Mouse (Mus musculus) heart, adult 2 months (tissue): ENCODE data around the gene Ttc33. TPM values are rescaled to one million over a fixed set of nuclear protein-coding genes. Genes with fewer than 3 reads are reported as not detected.
"Not testable (repeated sequence)": the region's sequence is repeated elsewhere in the genome, so short reads cannot be mapped to it uniquely, and the experiment has no call there.

Source experiments
- DNase-seq, 2 experiments: peaks; one replicate each; pipeline ENCODE4 v3.0.0; 2021
- H3K27ac ChIP-seq: fragments of 200-600 bp; 2 replicates; pipeline ENCODE4 v1.8.1; 2022
- H3K27me3 ChIP-seq: fragments of 200-500 bp; 2 replicates; pipeline ENCODE4 v1.6.1; 2012; ENCODE audit warnings: mild to moderate bottlenecking, low read length, inconsistent platforms, mixed read lengths; ENCODE audit not compliant: control insufficient read depth, insufficient read depth
- H3K36me3 ChIP-seq: fragments of 200-500 bp; 2 replicates; pipeline ENCODE4 v1.6.1; 2012; ENCODE audit warnings: low read length, inconsistent platforms; ENCODE audit not compliant: control insufficient read depth, insufficient read depth
- H3K4me1 ChIP-seq: fragments of 200-500 bp; 2 replicates; pipeline ENCODE4 v1.6.1; 2011; ENCODE audit warnings: low read length; ENCODE audit not compliant: control insufficient read depth, insufficient read depth
- H3K4me3 ChIP-seq: fragments of 200-600 bp; 2 replicates; pipeline ENCODE4 v1.8.1; 2022
- H3K79me2 ChIP-seq: fragments of 200-500 bp; replicated peaks from 2 replicates; pipeline ENCODE4 v1.6.1; 2012; ENCODE audit warnings: mild to moderate bottlenecking, inconsistent platforms, low read length, moderate library complexity, mixed read lengths; ENCODE audit not compliant: control insufficient read depth, insufficient read depth
- H3K9ac ChIP-seq: fragments of 200-500 bp; 2 replicates; pipeline ENCODE4 v1.6.1; 2012; ENCODE audit warnings: low read depth, mild to moderate bottlenecking, control low read depth, inconsistent platforms, low read length, mixed read lengths
- CTCF ChIP-seq: fragments of 200-600 bp; IDR thresholded peaks from 2 replicates; pipeline ENCODE4 v1.8.1; 2022; ENCODE audit warnings: antibody characterized with exemption, mild to moderate bottlenecking, moderate library complexity
- EP300 ChIP-seq: fragments of 200-500 bp; IDR thresholded peaks from 2 replicates; pipeline ENCODE4 v1.6.1; 2011; ENCODE audit warnings: low read depth, low read length, control low read depth; ENCODE audit not compliant: insufficient read depth
- POLR2A ChIP-seq: fragments of 200-500 bp; IDR thresholded peaks from 2 replicates; pipeline ENCODE4 v1.6.1; 2011; ENCODE audit warnings: mild to moderate bottlenecking, low read depth, low read length, control low read depth; ENCODE audit not compliant: insufficient read depth
- WGBS: fragments of 180-500 bp; shearing (Covaris S2); methylation state at CpG from one replicate; pipeline ENCODE4 v1.1.7; 2018; 5-methylcytosine and 5-hydroxymethylcytosine counted together
- intact Hi-C: fragments of 180-260 bp; cut with DNase I; formaldehyde crosslinking; loops from one replicate; pipeline ENCODE4 v1.15.1; 2025
- polyA plus RNA-seq: library from polyadenylated mRNA; depleted of rRNA; stranded (reverse); fragments of >200 nt; gene quantifications from 2 replicates; pipeline ENCODE4 v1.2.3, GENCODE M21; 2012
- total RNA-seq, 2 experiments: library from RNA; stranded (reverse); gene quantifications; 2 replicates each; pipeline ENCODE4 v1.2.3; 2021

Ttc33 gene
- total and polyA plus RNA-seq, 3 experiments: 10.4 to 45.2 (median 37.5) TPM

DNA sequence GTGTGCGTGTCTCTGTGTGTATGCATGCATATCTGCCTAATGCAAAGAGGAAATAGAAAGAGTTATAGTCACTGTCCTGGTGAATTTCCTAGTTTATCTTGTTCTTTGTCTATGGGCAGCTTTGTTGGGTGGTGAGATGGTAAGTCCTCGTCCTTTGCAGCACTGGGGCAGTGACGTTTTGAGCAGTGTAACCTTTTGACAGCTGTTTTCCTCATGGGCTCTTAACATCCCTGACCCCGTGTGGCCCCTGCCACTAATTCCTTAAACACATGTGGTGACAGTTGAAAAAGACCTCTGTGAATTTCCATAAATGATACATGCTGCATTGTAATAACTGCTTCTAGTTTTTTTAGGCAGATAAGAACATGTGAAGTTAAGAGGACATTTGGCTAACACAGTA, 11.4 kb downstream of the Ttc33 start:
- 34% methylated on average over 4 of the region's 4 CpGs for WGBS
- Histone ChIP-seq H3K9ac (no peak overlapping the region), H3K4me3 (no peak overlapping the region), H3K4me1 (peaks cover 17% of the 10 kb centered on the region), H3K79me2 (no peaks in the 10 kb centered on the region; the same call in 1 of the 2 replicates), H3K27me3 (no peaks in the 10 kb centered on the region), H3K27ac (no peak overlapping the region; the same call in 1 of the 2 replicates), H3K36me3 (peaks cover 25% of the 10 kb centered on the region)
- peak in 1 of 2 experiments; percentile 21 for DNase-seq
- TF ChIP-seq CTCF (no peak), EP300 (0 out of 2 replicates have a peak, but pooled peaks have one; percentile 35)
- intact Hi-C loops: no loop called here

DNA sequence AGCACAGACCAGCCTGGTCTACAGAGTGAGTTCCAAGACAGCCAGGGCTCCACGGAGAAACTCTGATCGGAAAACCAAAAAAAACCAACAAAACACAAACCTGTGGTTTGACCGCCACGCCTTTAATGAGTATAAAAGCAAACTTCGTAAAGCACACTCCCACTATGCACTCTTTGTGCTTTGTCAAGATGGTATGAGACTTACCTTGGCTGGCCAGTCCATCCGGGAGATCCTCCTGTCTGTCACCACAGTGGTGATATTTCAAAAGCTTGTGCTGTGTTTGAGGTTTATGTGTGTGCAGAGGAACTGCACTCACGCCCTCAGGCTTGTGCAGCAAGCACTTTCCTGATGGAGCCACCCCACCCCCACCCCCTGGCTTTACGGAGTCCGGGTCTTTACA, 19.9 kb downstream of the Ttc33 start:
- intact Hi-C loops: no loop called here
- peaks cover 3% of the 10 kb centered on the region for H3K36me3 ChIP-seq
- H3K9ac ChIP-seq: no peak overlapping the region
- no peak overlapping the region for H3K27ac ChIP-seq
- no peaks in the 10 kb centered on the region for H3K4me1 ChIP-seq
- WGBS: 93% methylated on average over 9 of the region's 9 CpGs
- no peaks in the 10 kb centered on the region for H3K27me3 ChIP-seq
- no peak overlapping the region for H3K4me3 ChIP-seq
- H3K79me2 ChIP-seq: no peaks in the 10 kb centered on the region; the same call in 1 of the 2 replicates
- DNase-seq: no peak
- no peak for TF ChIP-seq EP300
- no peak for TF ChIP-seq CTCF
- TF ChIP-seq POLR2A: no peak

DNA sequence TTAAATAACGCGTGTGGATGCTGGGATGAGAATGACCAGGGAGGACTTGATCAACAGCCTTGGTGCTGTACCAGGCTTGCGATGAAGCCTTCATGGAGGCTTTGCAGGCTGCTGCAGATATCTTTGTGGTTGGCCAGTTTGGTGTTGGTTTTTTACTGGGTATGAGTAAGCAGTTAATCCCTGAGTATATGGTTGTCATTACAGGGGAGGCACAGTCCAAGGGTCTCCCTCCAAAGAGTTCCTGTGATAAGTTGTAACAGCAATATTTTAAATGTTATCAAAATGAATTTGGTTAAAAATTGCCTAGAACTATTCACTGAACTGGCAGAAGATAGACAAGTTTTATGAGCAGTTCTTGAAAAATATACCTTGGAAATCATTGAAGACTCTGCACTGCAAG, 23.8 kb downstream of the Ttc33 start:
- Histone ChIP-seq H3K4me3 (no peak overlapping the region), H3K27me3 (no peaks in the 10 kb centered on the region), H3K27ac (no peak overlapping the region), H3K4me1 (no peaks in the 10 kb centered on the region), H3K79me2 (no peaks in the 10 kb centered on the region; the same call in 1 of the 2 replicates), H3K36me3 (peaks cover 3% of the 10 kb centered on the region; the same call in 1 of the 2 replicates), H3K9ac (no peak overlapping the region)
- no peak for DNase-seq
- 94% methylated on average over 3 of the region's 3 CpGs for WGBS
- no peak for TF ChIP-seq CTCF
- TF ChIP-seq EP300: no peak
- TF ChIP-seq POLR2A: no peak
- intact Hi-C loops: no loop called here

DNA sequence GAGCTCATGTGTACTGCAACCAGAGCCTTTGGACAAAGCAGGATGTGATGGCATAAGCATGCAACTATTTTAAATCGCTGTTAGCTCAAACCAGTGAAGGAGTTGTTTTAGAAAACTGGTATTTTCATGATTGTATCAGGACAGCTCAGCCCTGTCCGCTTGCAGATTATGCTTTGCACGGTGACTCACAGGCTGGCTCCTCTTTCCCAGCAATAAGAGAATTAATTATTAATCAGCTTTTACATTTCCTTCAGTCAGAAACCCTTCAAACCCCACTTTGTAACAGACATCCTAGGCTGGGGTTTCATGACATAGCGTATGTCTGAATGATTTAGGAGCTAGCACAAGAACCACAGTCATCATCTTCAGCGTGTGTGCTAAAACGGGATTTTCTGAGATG, 35.2 kb downstream of the Ttc33 start:
- TF ChIP-seq EP300 (no peak), POLR2A (no peak), CTCF (no peak)
- DNase-seq: no peak
- H3K4me1 ChIP-seq: no peaks in the 10 kb centered on the region; the same call in 1 of the 2 replicates
- 92% methylated on average over 6 of the region's 6 CpGs for WGBS
- H3K79me2 ChIP-seq: no peaks in the 10 kb centered on the region
- H3K27ac ChIP-seq: no peak overlapping the region
- no peak overlapping the region for H3K9ac ChIP-seq
- H3K4me3 ChIP-seq: no peak overlapping the region
- no peaks in the 10 kb centered on the region for H3K27me3 ChIP-seq
- H3K36me3 ChIP-seq: no peaks in the 10 kb centered on the region; the same call in 1 of the 2 replicates
- intact Hi-C loops: no loop called here

DNA sequence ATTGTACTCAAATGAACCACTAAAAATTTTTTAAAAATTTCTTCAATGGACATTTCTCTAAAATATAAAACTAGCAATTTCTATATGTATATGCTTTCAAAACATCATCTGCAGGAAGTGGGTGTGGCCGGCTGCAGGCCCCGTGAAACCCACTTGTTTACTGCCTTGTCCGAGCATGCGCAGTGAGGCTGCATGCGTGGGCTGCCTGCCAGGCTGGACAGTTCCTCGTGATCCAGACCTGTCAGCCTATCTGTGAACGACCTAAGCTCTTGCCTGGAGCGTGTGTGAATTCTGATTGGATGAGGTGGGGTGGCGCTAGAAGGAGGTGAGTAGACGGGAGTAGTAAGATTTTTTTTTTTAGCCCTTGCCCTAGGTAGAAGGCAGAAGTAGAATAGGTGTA, 45.4 kb downstream of the Ttc33 start:
- H3K36me3 ChIP-seq, H3K27ac ChIP-seq, H3K9ac ChIP-seq, H3K79me2 ChIP-seq, DNase-seq, H3K4me1 ChIP-seq, H3K27me3 ChIP-seq, H3K4me3 ChIP-seq, intact Hi-C loops: not testable (repeated sequence)
- 69% methylated on average over 10 of the region's 10 CpGs for WGBS

DNA sequence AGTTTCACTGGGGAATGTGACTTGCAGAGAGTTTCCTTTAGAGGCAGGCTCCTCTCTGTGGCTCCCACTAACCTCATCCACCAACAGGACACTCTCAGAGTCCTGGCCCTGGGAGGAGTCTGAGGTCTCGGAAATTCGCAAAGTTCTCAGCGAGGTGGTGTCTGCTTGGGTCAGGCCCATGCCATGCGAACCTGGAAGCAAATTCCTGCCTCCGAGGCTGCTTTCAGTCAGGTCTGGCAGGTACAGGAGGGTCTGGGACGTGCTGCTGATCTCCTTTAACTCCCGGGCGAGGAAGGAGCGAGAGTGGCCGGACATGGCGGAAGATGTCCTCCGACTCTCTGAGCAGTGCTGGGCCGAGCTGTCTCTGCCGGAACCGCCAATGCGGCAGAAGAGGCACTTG, 49.3 kb downstream of the Ttc33 start:
- TF ChIP-seq POLR2A (no peak), CTCF (no peak), EP300 (no peak)
- Histone ChIP-seq H3K4me3 (no peak overlapping the region), H3K9ac (no peak overlapping the region), H3K27me3 (no peaks in the 10 kb centered on the region), H3K27ac (no peak overlapping the region), H3K36me3 (peaks cover 8% of the 10 kb centered on the region), H3K4me1 (peaks cover 2% of the 10 kb centered on the region; the same call in 1 of the 2 replicates), H3K79me2 (no peaks in the 10 kb centered on the region)
- intact Hi-C loops: loop anchor here (5.0 kb wide), 2 partner anchors 848 to 973 kb away; no protein-coding TSS in a partner anchor
- no peak for DNase-seq
- WGBS: 84% methylated on average over 16 of the region's 16 CpGs
